Mouse (Mus musculus): ENCODE results near the gene B3galt5.
"Not testable (repeated sequence)": the region's sequence is repeated elsewhere in the genome, so short reads cannot be mapped to it uniquely, and the experiment has no call there.

The B3galt5 gene

GRCm38 (mm10) chr16:96271736-96272135 is 36.1 kb downstream of the B3galt5 start:
- no peak for DNase-seq (ENCODE audit: low spot score)

- DNase-seq (ENCODE audit: low spot score): no peak
These were observed 37.5 kb downstream of the B3galt5 start for GRCm38 (mm10) chr16:96272929-96273619.

GRCm38 (mm10) chr16:96276596-96276995 is 41.0 kb downstream of the B3galt5 start:
- DNase-seq (ENCODE audit: low spot score): no peak

- no peak for DNase-seq (ENCODE audit: low spot score)
These were observed 43.1 kb downstream of the B3galt5 start for GRCm38 (mm10) chr16:96278491-96279224.

- peak; percentile 18 for DNase-seq (ENCODE audit: low spot score)
These were observed 45.4 kb downstream of the B3galt5 start for GRCm38 (mm10) chr16:96280719-96281605.

- DNase-seq (ENCODE audit: low spot score): no peak
These were observed 47.0 kb downstream of the B3galt5 start for GRCm38 (mm10) chr16:96282566-96282965.

- no peak for DNase-seq (ENCODE audit: low spot score)
These were observed 56.3 kb downstream of the B3galt5 start for GRCm38 (mm10) chr16:96291885-96292284.

- DNase-seq (ENCODE audit: low spot score): no peak
These were observed 57.1 kb downstream of the B3galt5 start for GRCm38 (mm10) chr16:96292530-96293173.

- DNase-seq (ENCODE audit: low spot score): no peak
These were observed 62.5 kb downstream of the B3galt5 start for GRCm38 (mm10) chr16:96298075-96298474.

GRCm38 (mm10) chr16:96298574-96298973 is 63.0 kb downstream of the B3galt5 start:
- DNase-seq (ENCODE audit: low spot score): no peak

GRCm38 (mm10) chr16:96303356-96303755 is 67.8 kb downstream of the B3galt5 start:
- no peak for DNase-seq (ENCODE audit: low spot score)

GRCm38 (mm10) chr16:96304438-96304837 is 68.8 kb downstream of the B3galt5 start:
- DNase-seq (ENCODE audit: low spot score): no peak

- DNase-seq (ENCODE audit: low spot score): no peak
These were observed 71.3 kb downstream of the B3galt5 start for GRCm38 (mm10) chr16:96306905-96307304.

- DNase-seq (ENCODE audit: low spot score): no peak
These were observed 82.2 kb downstream of the B3galt5 start for GRCm38 (mm10) chr16:96317803-96318202.

GRCm38 (mm10) chr16:96322739-96323138 is 87.1 kb downstream of the B3galt5 start:
- DNase-seq (ENCODE audit: low spot score): no peak

- DNase-seq (ENCODE audit: low spot score): no peak
These were observed 87.6 kb downstream of the B3galt5 start for GRCm38 (mm10) chr16:96323166-96323565.

- DNase-seq (ENCODE audit: low spot score): no peak
These were observed 90.8 kb downstream of the B3galt5 start for GRCm38 (mm10) chr16:96326110-96326999.

GRCm38 (mm10) chr16:96327251-96327650 is 91.7 kb downstream of the B3galt5 start:
- not testable (repeated sequence) for DNase-seq (ENCODE audit: low spot score)

- no peak for DNase-seq (ENCODE audit: low spot score)
These were observed 104.0 kb downstream of the B3galt5 start for GRCm38 (mm10) chr16:96339570-96339969.

- DNase-seq (ENCODE audit: low spot score): peak; percentile 44
These were observed 105.7 kb downstream of the B3galt5 start for GRCm38 (mm10) chr16:96341269-96341668.

- no peak for DNase-seq (ENCODE audit: low spot score)
These were observed 106.3 kb downstream of the B3galt5 start for GRCm38 (mm10) chr16:96341945-96342344.
